Mouse (Mus musculus) MEL (cell line): ENCODE results near the gene Acta2. TPM values are rescaled to one million over a fixed set of nuclear protein-coding genes. Genes with fewer than 3 reads are reported as not detected.

ENCODE experiments used
- DNase-seq: peaks from one replicate; pipeline ENCODE4 v3.0.0; 2011; ENCODE audit warnings: low read depth, low spot score
- H3K27ac ChIP-seq: 2 replicates; pipeline ENCODE4 v1.5.1; 2012; ENCODE audit warnings: low read depth, mild to moderate bottlenecking, control low read depth, low read length, moderate library complexity; ENCODE audit not compliant: control insufficient read depth
- H3K27me3 ChIP-seq, 2 experiments: fragments of 150-350 bp in 1 of 2; sonication (generic) in 1 of 2; 2 replicates each; pipeline ENCODE4 v1.6.1; 2012; ENCODE audit warnings: low read length in 2 of 2, mild to moderate bottlenecking in 2 of 2, improper control_type of control experiment in 1 of 2, moderate library complexity in 1 of 2; ENCODE audit not compliant: insufficient read depth in 2 of 2, control insufficient read depth in 1 of 2
- H3K36me3 ChIP-seq, 2 experiments: 2 replicates each; pipeline ENCODE4 v1.6.1; 2012 to 2014; ENCODE audit warnings: low read length in 2 of 2, improper control_type of control experiment in 1 of 2, inconsistent platforms in 1 of 2, mild to moderate bottlenecking in 1 of 2; ENCODE audit not compliant: insufficient read depth in 2 of 2, control insufficient read depth in 1 of 2
- H3K4me1 ChIP-seq, 2 experiments: fragments of 150-350 bp in 1 of 2; sonication (generic) in 1 of 2; 2 replicates each; pipeline ENCODE4 v1.6.1; 2012; ENCODE audit warnings: low read length in 2 of 2, improper control_type of control experiment in 1 of 2, mild to moderate bottlenecking in 1 of 2; ENCODE audit not compliant: insufficient read depth in 2 of 2, control insufficient read depth in 1 of 2
- H3K4me3 ChIP-seq, 2 experiments: fragments of 150-350 bp in 1 of 2; sonication (generic) in 1 of 2; 2 replicates each; pipeline ENCODE4 v1.5.1; 2012; ENCODE audit warnings: low read depth in 2 of 2, low read length in 2 of 2, mild to moderate bottlenecking in 2 of 2, moderate library complexity in 2 of 2, control low read depth in 1 of 2, improper control_type of control experiment in 1 of 2; ENCODE audit not compliant: control insufficient read depth in 1 of 2, insufficient read depth in 1 of 2
- H3K79me2 ChIP-seq: 2 replicates; pipeline ENCODE4 v1.6.1; 2012; ENCODE audit warnings: mild to moderate bottlenecking, low read length, moderate library complexity; ENCODE audit not compliant: control insufficient read depth, poor library complexity, insufficient read depth
- H3K9ac ChIP-seq: 2 replicates; pipeline ENCODE4 v1.6.1; 2012; ENCODE audit warnings: low read depth, mild to moderate bottlenecking, control low read depth, low read length, moderate library complexity; ENCODE audit not compliant: control insufficient read depth, poor library complexity, severe bottlenecking
- H3K9me3 ChIP-seq: fragments of 150-350 bp; sonication (generic); replicated peaks from 2 replicates; pipeline ENCODE4 v1.6.1; 2012; ENCODE audit warnings: mild to moderate bottlenecking, low read length, improper control_type of control experiment, moderate library complexity; ENCODE audit not compliant: insufficient read depth
- BHLHE40 ChIP-seq: IDR thresholded peaks from 2 replicates; pipeline ENCODE4 v1.6.1; 2012; ENCODE audit warnings: low read depth, mild to moderate bottlenecking, inconsistent platforms, low read length, improper control_type of control experiment, borderline replicate concordance
- CHD1 ChIP-seq: IDR thresholded peaks from 2 replicates; pipeline ENCODE4 v1.6.1; 2012; ENCODE audit warnings: low read depth, mild to moderate bottlenecking, inconsistent platforms, low read length, improper control_type of control experiment
- CHD2 ChIP-seq: IDR thresholded peaks from 2 replicates; pipeline ENCODE4 v1.6.1; 2011; ENCODE audit warnings: low read length, improper control_type of control experiment
- CTCF ChIP-seq, 3 experiments: IDR thresholded peaks in 2 of 3; conservative IDR thresholded peaks in 1 of 3; 2 replicates each; pipeline ENCODE4 v1.5.1; 2011 to 2012; ENCODE audit warnings: low read length in 3 of 3, low read depth in 2 of 3, mild to moderate bottlenecking in 2 of 3, improper control_type of control experiment in 1 of 3, inconsistent platforms in 1 of 3, mixed read lengths in 1 of 3, moderate library complexity in 1 of 3; ENCODE audit not compliant: control insufficient read depth in 1 of 3, insufficient read depth in 1 of 3, poor library complexity in 1 of 3, severe bottlenecking in 1 of 3
- ELF1 ChIP-seq: IDR thresholded peaks from 2 replicates; pipeline ENCODE4 v1.6.1; 2014; ENCODE audit warnings: low read depth, mild to moderate bottlenecking, inconsistent platforms, low read length, improper control_type of control experiment, moderate library complexity
- EP300 ChIP-seq, 2 experiments: IDR thresholded peaks; 2 replicates each; pipeline ENCODE4 v1.6.1; 2011; ENCODE audit warnings: improper control_type of control experiment in 2 of 2, low read length in 2 of 2, low read depth in 1 of 2, mild to moderate bottlenecking in 1 of 2
- GABPA ChIP-seq: IDR thresholded peaks from 2 replicates; pipeline ENCODE4 v1.6.1; 2012; ENCODE audit warnings: low read depth, mild to moderate bottlenecking, inconsistent platforms, low read length, improper control_type of control experiment, moderate library complexity
- GATA1 ChIP-seq: IDR thresholded peaks from 2 replicates; pipeline ENCODE4 v1.6.1; 2011; ENCODE audit warnings: low read depth, low read length, improper control_type of control experiment
- JUND ChIP-seq: IDR thresholded peaks from 2 replicates; pipeline ENCODE4 v1.6.1; 2011; ENCODE audit warnings: low read depth, mild to moderate bottlenecking, improper control_type of control experiment, low read length
- KAT2A ChIP-seq: conservative IDR thresholded peaks from 2 replicates; pipeline ENCODE4 v1.6.1; 2012; ENCODE audit warnings: low read depth, low read length, improper control_type of control experiment, inconsistent platforms
- MEF2A ChIP-seq: IDR thresholded peaks from 2 replicates; pipeline ENCODE4 v1.6.1; 2014; ENCODE audit warnings: low read depth, mild to moderate bottlenecking, inconsistent platforms, low read length, improper control_type of control experiment; ENCODE audit not compliant: poor library complexity, insufficient replicate concordance, severe bottlenecking; ENCODE audit errors: extremely low read depth
- MYB ChIP-seq: IDR thresholded peaks from 2 replicates; pipeline ENCODE4 v1.6.1; 2011; ENCODE audit warnings: mild to moderate bottlenecking, low read depth, low read length, improper control_type of control experiment
- MYC ChIP-seq: IDR thresholded peaks from 2 replicates; pipeline ENCODE4 v1.6.1; 2011; ENCODE audit warnings: low read depth, mild to moderate bottlenecking, low read length, improper control_type of control experiment, moderate library complexity
- NELFE ChIP-seq: IDR thresholded peaks from 2 replicates; pipeline ENCODE4 v1.6.1; 2011; ENCODE audit warnings: low read depth, low read length, improper control_type of control experiment
- NRF1 ChIP-seq: IDR thresholded peaks from 2 replicates; pipeline ENCODE4 v1.6.1; 2014; ENCODE audit warnings: low read depth, mild to moderate bottlenecking, inconsistent platforms, low read length, improper control_type of control experiment, moderate library complexity; ENCODE audit not compliant: poor library complexity, insufficient read depth, severe bottlenecking
- POLR2AphosphoS2 ChIP-seq: IDR thresholded peaks from 2 replicates; pipeline ENCODE4 v1.6.1; 2011; ENCODE audit warnings: low read length, improper control_type of control experiment
- POLR2AphosphoS5 ChIP-seq: IDR thresholded peaks from 2 replicates; pipeline ENCODE4 v1.6.1; 2012; ENCODE audit warnings: low read depth, borderline replicate concordance, mild to moderate bottlenecking, inconsistent platforms, low read length, moderate library complexity, mixed read lengths
- SIN3A ChIP-seq: IDR thresholded peaks from 2 replicates; pipeline ENCODE4 v1.6.1; 2012; ENCODE audit warnings: low read length, improper control_type of control experiment, inconsistent platforms
- SMC3 ChIP-seq: IDR thresholded peaks from 2 replicates; pipeline ENCODE4 v1.6.1; 2011; ENCODE audit warnings: low read depth, low read length, improper control_type of control experiment
- TBP ChIP-seq: IDR thresholded peaks from 2 replicates; pipeline ENCODE4 v1.8.0; 2011; ENCODE audit warnings: low read depth, low read length, improper control_type of control experiment
- TCF12 ChIP-seq: IDR thresholded peaks from 2 replicates; pipeline ENCODE4 v1.6.1; 2014; ENCODE audit warnings: low read depth, mild to moderate bottlenecking, inconsistent platforms, low read length, improper control_type of control experiment, moderate library complexity
- UBTF ChIP-seq: IDR thresholded peaks from 2 replicates; pipeline ENCODE4 v1.6.1; 2012; ENCODE audit warnings: low read depth, mild to moderate bottlenecking, inconsistent platforms, low read length, improper control_type of control experiment, moderate library complexity, borderline replicate concordance; ENCODE audit not compliant: insufficient read depth
- USF1 ChIP-seq: IDR thresholded peaks from 2 replicates; pipeline ENCODE4 v1.6.1; 2014; ENCODE audit warnings: low read depth, mild to moderate bottlenecking, inconsistent platforms, low read length, improper control_type of control experiment, moderate library complexity
- USF2 ChIP-seq, 2 experiments: IDR thresholded peaks; 2 replicates each; pipeline ENCODE4 v1.6.1; 2011 to 2012; ENCODE audit warnings: improper control_type of control experiment in 2 of 2, low read length in 2 of 2, borderline replicate concordance in 1 of 2, inconsistent platforms in 1 of 2, low read depth in 1 of 2, mild to moderate bottlenecking in 1 of 2; ENCODE audit not compliant: insufficient read depth in 1 of 2
- ZC3H11A ChIP-seq: IDR thresholded peaks from 2 replicates; pipeline ENCODE4 v1.6.1; 2012; ENCODE audit warnings: low read depth, mild to moderate bottlenecking, inconsistent platforms, low read length, improper control_type of control experiment
- ZMIZ1 ChIP-seq: IDR thresholded peaks from 2 replicates; pipeline ENCODE4 v1.6.1; 2012; ENCODE audit warnings: low read depth, mild to moderate bottlenecking, inconsistent platforms, low read length, improper control_type of control experiment, moderate library complexity
- polyA plus RNA-seq, 2 experiments: library from polyadenylated mRNA; stranded (reverse) in 1 of 2; unstranded in 1 of 2; fragments of >175 nt in 1 of 2; fragments of >200 nt in 1 of 2; gene quantifications; 2 replicates each; pipeline versions ENCODE4 v1.2.1 to v1.2.4; 2012; ENCODE audit warnings: low replicate concordance in 2 of 2, low read depth in 1 of 2; ENCODE audit not compliant: insufficient read length in 2 of 2, insufficient read depth in 1 of 2, missing spikeins in 1 of 2
- total RNA-seq: library from RNA; depleted of rRNA; stranded (reverse); fragments of 300-350 nt; gene quantifications from 2 replicates; pipeline ENCODE4 v1.2.3, GENCODE M21; 2012

The Acta2 gene
- total and polyA plus RNA-seq, 3 experiments = not detected

DNA sequence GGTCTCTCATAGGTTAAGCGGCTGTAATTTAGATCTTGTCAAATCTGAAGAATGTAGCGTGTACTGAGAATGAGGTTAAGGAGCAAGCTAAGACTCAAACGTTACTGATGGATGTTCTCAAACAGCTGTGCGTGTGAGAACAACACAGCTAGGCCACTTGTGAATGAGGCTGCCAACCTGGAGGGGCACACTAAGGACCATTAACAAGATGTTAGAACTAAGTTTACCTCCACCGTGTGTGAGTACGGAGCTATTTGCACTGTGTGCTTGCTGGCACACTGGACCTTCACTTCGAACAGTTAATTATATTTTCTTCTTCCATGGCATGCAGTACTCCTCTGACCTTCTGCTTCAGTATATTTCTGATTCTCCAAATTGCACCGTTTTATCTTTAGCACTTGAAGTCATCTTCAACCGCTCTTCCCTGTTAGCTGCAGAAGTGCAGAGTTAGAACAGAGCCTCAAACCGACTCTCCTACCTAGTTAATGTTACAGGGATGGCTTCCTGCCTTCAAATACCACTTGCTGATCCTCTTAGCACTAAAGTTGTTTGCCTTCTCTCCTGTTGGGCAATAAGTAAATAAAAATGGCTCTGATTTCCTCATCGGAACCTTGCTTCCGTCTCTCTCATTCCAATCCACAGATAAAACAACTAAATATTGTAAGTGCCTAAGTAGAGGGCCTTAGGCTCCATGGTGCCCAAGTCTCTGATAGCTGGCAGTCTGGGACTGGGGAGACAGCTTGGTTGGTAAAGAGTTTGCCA is 42.7 kb downstream of the Acta2 start:
- Histone ChIP-seq H3K9ac (no peak overlapping the region), H3K36me3 (no peaks in the 10 kb centered on the region), H3K27me3 (no peaks in the 10 kb centered on the region), H3K4me3 (no peak overlapping the region), H3K79me2 (no peaks in the 10 kb centered on the region), H3K4me1 (no peaks in the 10 kb centered on the region), H3K27ac (no peak overlapping the region), H3K9me3 (no peaks in the 10 kb centered on the region)
- DNase-seq = no peak
- TF ChIP-seq BHLHE40 (no peak), USF2 (IDR thresholded peaks at IDR 0.05; ENCODE audit: borderline replicate concordance in 1 of 2, insufficient read depth in 1 of 2, low read depth in 1 of 2, low read length in 2 of 2) (no peak), ZMIZ1 (no peak), KAT2A (no peak), GATA1 (no peak), JUND (no peak), POLR2AphosphoS2 (no peak), MEF2A (no peak), ELF1 (no peak), MYB (no peak), TBP (no peak), NELFE (no peak), GABPA (no peak), POLR2AphosphoS5 (no peak), SMC3 (no peak), UBTF (no peak), ZC3H11A (no peak), CTCF (IDR thresholded peaks at IDR 0.05 in 2 of 3, conservative IDR thresholded peaks at IDR 0.05 in 1 of 3; ENCODE audit: control insufficient read depth in 1 of 3, insufficient read depth in 1 of 3, low read depth in 2 of 3, low read length in 3 of 3, poor library complexity in 1 of 3, severe bottlenecking in 1 of 3) (no peak), CHD2 (no peak)

- TF ChIP-seq JUND = no peak
- no peak for TF ChIP-seq POLR2AphosphoS5
- no peak for TF ChIP-seq GATA1
- no peak for TF ChIP-seq NRF1
- no peak for TF ChIP-seq EP300 (IDR thresholded peaks at IDR 0.05; ENCODE audit: low read depth in 1 of 2, low read length in 2 of 2)
- TF ChIP-seq ZMIZ1 = no peak
- no peak for TF ChIP-seq UBTF
- TF ChIP-seq TCF12 = no peak
- TF ChIP-seq ELF1 = no peak
- TF ChIP-seq MYC = no peak
- TF ChIP-seq USF1 = no peak
- no peak for TF ChIP-seq CHD1
- TF ChIP-seq SIN3A = no peak
- TF ChIP-seq TBP = no peak
- no peak for TF ChIP-seq SMC3
- TF ChIP-seq, all 39 proteins: peak for 0
- Histone ChIP-seq H3K9ac (no peak overlapping the region), H3K36me3 (no peaks in the 10 kb centered on the region), H3K79me2 (no peaks in the 10 kb centered on the region), H3K27ac (no peak overlapping the region), H3K4me3 (no peak overlapping the region), H3K27me3 (no peaks in the 10 kb centered on the region), H3K9me3 (no peaks in the 10 kb centered on the region), H3K4me1 (no peaks in the 10 kb centered on the region)
- DNase-seq = no peak
Measured at GRCm38 (mm10) chr19:34210841-34211240, 44.5 kb downstream of the Acta2 start.
